In genomic region chr6:50326192-50326591, GRCm38 (mm10) we compare ENCODE assay signal across 13 mouse cellular contexts.
"Had no signal": no experiment of that assay in that cellular context is flagged by ENCODE, and none has a peak within 500 bp of the region (broad histone marks: within the 10 kb centered on the region; RNA-seq: fewer than 3 reads in every experiment).

No protein-coding gene starts in this region.

- H3K4me2 ChIP-seq: limb, embryonic 13.5 days; midbrain, embryonic 12.5 days; neural tube, embryonic 13.5 days had no signal

- H3K36me3 ChIP-seq: midbrain, embryonic 12.5 days; neural tube, embryonic 13.5 days had no signal

- H3K4me1 ChIP-seq: neural tube, embryonic 13.5 days had no signal

- DNase-seq: kidney, postnatal 10 days; kidney, postnatal 4 days; left cerebral cortex, postnatal 4 days; lung, adult 18-20 months; retina, postnatal 1 day; right cerebral cortex, postnatal 14 days; thymus, postnatal 14 days had no signal

- ATAC-seq: midbrain, embryonic 16.5 days had no signal

- H3K27me3 ChIP-seq: limb, embryonic 13.5 days; midbrain, embryonic 12.5 days; neural tube, embryonic 13.5 days had no signal

- H3K9me3 ChIP-seq: limb, embryonic 13.5 days; midbrain, embryonic 12.5 days; neural tube, embryonic 13.5 days had no signal

- H3K27ac ChIP-seq: layer of hippocampus, adult 2 months; limb, embryonic 13.5 days; liver, embryonic 14.5 days; midbrain, embryonic 12.5 days; neural tube, embryonic 13.5 days had no signal

- H3K4me3 ChIP-seq: layer of hippocampus, adult 2 months; limb, embryonic 13.5 days; midbrain, embryonic 12.5 days; neural tube, embryonic 13.5 days had no signal

- H3K9ac ChIP-seq: limb, embryonic 13.5 days; liver, embryonic 14.5 days; midbrain, embryonic 12.5 days; neural tube, embryonic 13.5 days had no signal
